Mouse (Mus musculus) thymus, adult 2 months (tissue): Measurements from ENCODE around the gene Slc35d3.

Source experiments
- CTCF ChIP-seq: fragments of 200-500 bp; IDR thresholded peaks from 2 replicates; pipeline ENCODE4 v1.5.1; 2012; ENCODE audit warnings: mild to moderate bottlenecking, control low read depth, low read length, moderate library complexity, borderline replicate concordance; ENCODE audit not compliant: control insufficient read depth, poor library complexity, insufficient read depth; ENCODE audit errors: extremely low read depth
- POLR2A ChIP-seq: fragments of 200-500 bp; IDR thresholded peaks from 2 replicates; pipeline ENCODE4 v1.6.1; 2012; ENCODE audit warnings: mild to moderate bottlenecking, low read length, control low read depth, moderate library complexity; ENCODE audit not compliant: control insufficient read depth, poor library complexity, insufficient read depth; ENCODE audit errors: extremely low read depth

DNA sequence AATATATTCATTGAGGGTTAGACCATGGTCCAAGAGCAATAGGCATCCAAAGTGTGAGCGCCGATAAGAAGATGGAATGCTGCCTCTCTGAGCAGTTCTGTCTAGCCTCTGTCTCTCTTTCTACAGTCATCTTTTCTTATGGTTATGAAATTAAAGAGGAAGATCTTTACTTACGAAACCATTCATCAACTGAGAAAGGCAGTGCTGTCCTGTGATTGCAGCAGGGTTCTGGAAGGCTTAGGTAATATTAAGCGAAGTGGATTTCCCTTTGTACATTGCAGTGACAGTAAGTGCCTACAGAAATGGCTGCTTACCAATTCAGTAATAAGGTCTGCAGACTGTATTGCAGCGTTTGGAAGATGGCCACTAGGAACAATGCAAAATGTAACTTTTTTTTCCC lies 11.4 kb downstream of the Slc35d3 start:
- no peak for TF ChIP-seq CTCF
- no peak for TF ChIP-seq POLR2A
